19 mouse cellular contexts compared by ENCODE assay signal in genomic region chr19:27427865-27428264, GRCm38 (mm10). TPM values are rescaled to one million over a fixed set of nuclear protein-coding genes. Genes with fewer than 3 reads are reported as not detected.
DNase-seq lines count a peak whose midpoint lies in the region; ATAC-seq and TF ChIP-seq lines count a peak whose summit lies in the region.
"Had no signal": no experiment of that assay in that cellular context is flagged by ENCODE, and none has a peak within 500 bp of the region (broad histone marks: within the 10 kb centered on the region; RNA-seq: fewer than 3 reads in every experiment).

No protein-coding gene starts in this region.

- no peak overlapping the region for H3K27ac ChIP-seq in limb, embryonic 12.5 days
- no peak overlapping the region for H3K27ac ChIP-seq in limb, embryonic 10.5 days
- H3K27ac ChIP-seq in midbrain, embryonic 10.5 days (replicated peaks) = no peak overlapping the region
- no peak overlapping the region for H3K27ac ChIP-seq in midbrain, embryonic 13.5 days
- H3K27ac ChIP-seq in liver, embryonic 14.5 days = no peak overlapping the region
- H3K27ac ChIP-seq: forebrain, embryonic 15.5 days; heart, adult 2 months; hindbrain, embryonic 12.5 days; limb, embryonic 13.5 days had no signal

- no peak overlapping the region for H3K9ac ChIP-seq in limb, embryonic 12.5 days (replicated peaks)
- no peak overlapping the region for H3K9ac ChIP-seq in midbrain, embryonic 13.5 days (replicated peaks)
- no peak overlapping the region for H3K9ac ChIP-seq in liver, embryonic 14.5 days (replicated peaks)
- H3K9ac ChIP-seq: forebrain, embryonic 15.5 days; hindbrain, embryonic 12.5 days had no signal

- no peak overlapping the region for H3K4me3 ChIP-seq in limb, embryonic 12.5 days (replicated peaks)
- no peak overlapping the region for H3K4me3 ChIP-seq in limb, embryonic 10.5 days
- H3K4me3 ChIP-seq in midbrain, embryonic 10.5 days = peak overlapping the region; percentile 82; the same call in 1 of the 2 replicates
- H3K4me3 ChIP-seq in midbrain, embryonic 13.5 days (replicated peaks) = no peak overlapping the region
- H3K4me3 ChIP-seq in liver, embryonic 14.5 days (ENCODE audit: insufficient read depth in 1 of 2, low read depth in 2 of 2, low read length in 2 of 2) = no peak overlapping the region
- H3K4me3 ChIP-seq: heart, adult 2 months had no signal

- 79% methylated on average over 2 of the region's 2 CpGs for WGBS in limb, embryonic 12.5 days
- WGBS in limb, embryonic 10.5 days = 86% methylated on average over 2 of the region's 2 CpGs
- 86% methylated on average over 2 of the region's 2 CpGs for WGBS in midbrain, embryonic 10.5 days
- WGBS in midbrain, embryonic 13.5 days = 92% methylated on average over 2 of the region's 2 CpGs
- WGBS in liver, embryonic 14.5 days (ENCODE audit: insufficient replicate concordance) = 73% methylated on average over 2 of the region's 2 CpGs

- no peak for DNase-seq in limb, embryonic 10.5 days (ENCODE audit: low spot score)
- no peak for DNase-seq in midbrain, embryonic 10.5 days (ENCODE audit: low spot score)
- peak; percentile 38 for DNase-seq in NIH3T3 (ENCODE audit: low read depth)
- no peak for DNase-seq in liver, embryonic 14.5 days (ENCODE audit: low read depth in 3 of 3, low spot score in 3 of 3)
- no peak for DNase-seq in urinary bladder, adult 18-20 months (ENCODE audit: low spot score in 2 of 2)
- no peak for DNase-seq in layer of hippocampus, postnatal 36 days
- DNase-seq: cerebellum, adult 9-10 months; gastrocnemius, postnatal 14 days; heart, adult 2 months; kidney, adult 8-10 months; kidney, postnatal 36 days; lung, postnatal 14 days; right cerebral cortex, postnatal 25 days; thymus, postnatal 4 days had no signal

- no peak for TF ChIP-seq CTCF in liver, embryonic 14.5 days (IDR thresholded peaks at IDR 0.05; ENCODE audit: low read depth)

- H3K4me1 ChIP-seq in limb, embryonic 12.5 days (replicated peaks) = peaks cover 19% of the 10 kb centered on the region
- peaks cover 29% of the 10 kb centered on the region for H3K4me1 ChIP-seq in limb, embryonic 10.5 days
- H3K4me1 ChIP-seq in midbrain, embryonic 10.5 days = peaks cover 24% of the 10 kb centered on the region
- peaks cover 26% of the 10 kb centered on the region for H3K4me1 ChIP-seq in midbrain, embryonic 13.5 days (replicated peaks)
- peaks cover 3 to 12% of the 10 kb centered on the region in 2 experiments for H3K4me1 ChIP-seq in liver, embryonic 14.5 days (replicated peaks; ENCODE audit: control insufficient read depth in 2 of 2, insufficient read depth in 2 of 2, low read length in 1 of 2)

- H3K4me2 ChIP-seq in limb, embryonic 12.5 days = peak overlapping the region; percentile 80; the same call in 1 of the 2 replicates
- no peak overlapping the region for H3K4me2 ChIP-seq in midbrain, embryonic 13.5 days (replicated peaks)
- peak overlapping the region; percentile 93; the same call in 1 of the 2 replicates for H3K4me2 ChIP-seq in liver, embryonic 14.5 days (ENCODE audit: low read depth)

- ATAC-seq in limb, embryonic 12.5 days (ENCODE audit: insufficient number of reproducible peaks, insufficient read depth, low FRiP score, low TSS enrichment, low read depth) = no peak
- no peak for ATAC-seq in midbrain, embryonic 13.5 days
- ATAC-seq in liver, embryonic 14.5 days (ENCODE audit: insufficient read depth) = no peak
- ATAC-seq: forebrain, embryonic 15.5 days had no signal

- H3K36me3 ChIP-seq in limb, embryonic 12.5 days = peaks cover 28% of the 10 kb centered on the region
- H3K36me3 ChIP-seq in limb, embryonic 10.5 days = peaks cover 38% of the 10 kb centered on the region
- H3K36me3 ChIP-seq in midbrain, embryonic 10.5 days = peaks cover 36% of the 10 kb centered on the region
- H3K36me3 ChIP-seq in midbrain, embryonic 13.5 days = peaks cover 19% of the 10 kb centered on the region
- peaks cover 18% of the 10 kb centered on the region for H3K36me3 ChIP-seq in liver, embryonic 14.5 days (replicated peaks; ENCODE audit: control insufficient read depth, insufficient read depth, low read depth)

- H3K27me3 ChIP-seq in limb, embryonic 12.5 days = no peaks in the 10 kb centered on the region
- H3K27me3 ChIP-seq in limb, embryonic 10.5 days (ENCODE audit: low read depth, poor library complexity, severe bottlenecking) = no peaks in the 10 kb centered on the region
- H3K27me3 ChIP-seq in midbrain, embryonic 10.5 days (ENCODE audit: low read depth, poor library complexity, severe bottlenecking) = no peaks in the 10 kb centered on the region
- no peaks in the 10 kb centered on the region for H3K27me3 ChIP-seq in midbrain, embryonic 13.5 days
- no peaks in the 10 kb centered on the region for H3K27me3 ChIP-seq in liver, embryonic 14.5 days (ENCODE audit: control insufficient read depth, insufficient read depth, low read length)
- H3K27me3 ChIP-seq: forebrain, embryonic 15.5 days; hindbrain, embryonic 12.5 days; limb, embryonic 13.5 days had no signal

- no peaks in the 10 kb centered on the region for H3K9me3 ChIP-seq in limb, embryonic 12.5 days
- no peaks in the 10 kb centered on the region for H3K9me3 ChIP-seq in limb, embryonic 10.5 days (replicated peaks)
- H3K9me3 ChIP-seq in midbrain, embryonic 10.5 days (replicated peaks) = no peaks in the 10 kb centered on the region
- H3K9me3 ChIP-seq in midbrain, embryonic 13.5 days = no peaks in the 10 kb centered on the region
- no peaks in the 10 kb centered on the region for H3K9me3 ChIP-seq in liver, embryonic 14.5 days (ENCODE audit: control insufficient read depth, low read length)
- H3K9me3 ChIP-seq: forebrain, embryonic 15.5 days; hindbrain, embryonic 12.5 days; limb, embryonic 13.5 days had no signal

- no peak for TF ChIP-seq EP300 in liver, embryonic 14.5 days (IDR thresholded peaks at IDR 0.05; ENCODE audit: low read depth)

RNA-seq across cellular contexts. Expression of gene Pum3, which starts 1.8 kb away (rescaled TPM):
- 86.8 and 95.5 TPM in 2 replicates for polyA plus RNA-seq in limb, embryonic 12.5 days (2016; fragmentation: Nextera tagmentation; extraction: Ambion mirVana)
- polyA plus RNA-seq in limb, embryonic 10.5 days (2016; fragmentation: Nextera tagmentation; extraction: Ambion mirVana) = 92.5 and 95.3 TPM in 2 replicates
- 77.5 and 83.4 TPM in 2 replicates for polyA plus RNA-seq in midbrain, embryonic 10.5 days (2016; fragmentation: Nextera tagmentation; extraction: Ambion mirVana)
- 60.2 and 77.5 TPM in 2 replicates for polyA plus RNA-seq in midbrain, embryonic 13.5 days (2015; fragmentation: Nextera tagmentation; extraction: Ambion mirVana)
- polyA plus RNA-seq in liver, embryonic 14.5 days (2012; rRNA removed) = 7.8 and 14.0 TPM in 2 replicates
- polyA plus RNA-seq in liver, embryonic 14.5 days (2014; fragmentation: Nextera tagmentation; extraction: Ambion mirVana) = 38.2 and 41.4 TPM in 2 replicates
- total RNA-seq in layer of hippocampus, postnatal 36 days (2021) = 10 to 100 TPM; 50.6 to 60.9 TPM
